Mouse (Mus musculus): Measurements from ENCODE around the gene Rnf167.

DNA sequence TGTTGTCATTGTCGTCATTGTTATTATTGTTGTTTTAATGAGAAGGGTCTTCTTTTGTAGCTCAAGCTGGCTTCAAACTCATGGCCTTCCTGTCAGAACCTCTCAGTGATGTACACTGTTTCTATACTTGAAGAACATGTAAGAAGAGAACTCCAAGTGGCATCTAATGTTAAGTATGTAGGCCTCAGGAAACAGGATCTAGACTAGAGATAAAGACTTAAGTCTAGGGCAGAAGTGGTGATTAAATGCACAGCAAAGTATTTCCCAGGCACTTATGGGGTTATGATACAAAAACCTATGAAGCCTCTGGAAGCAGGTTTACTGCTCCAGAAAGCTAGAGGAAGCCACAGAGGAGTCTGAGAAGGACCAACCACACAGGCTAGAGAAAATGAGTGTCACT lies 8.7 kb upstream of the Rnf167 start:
- TF ChIP-seq POLR2A (IDR thresholded peaks at IDR 0.05; ENCODE audit: low read depth, low read length), result no peak
- no peak for TF ChIP-seq CTCF (conservative IDR thresholded peaks at IDR 0.05; ENCODE audit: insufficient read depth, insufficient read length, low read depth, low read length)

Measured in kidney, adult 2 months (tissue).